Mouse (Mus musculus) liver, adult 2 months (tissue): ENCODE measurements around the gene Svop. TPM values are rescaled to one million over a fixed set of nuclear protein-coding genes. Genes with fewer than 3 reads are reported as not detected.

ENCODE experiments used
- DNase-seq: peaks from one replicate; pipeline ENCODE4 v3.0.0-alpha.2; 2011; ENCODE audit warnings: low read depth, low spot score; ENCODE audit errors: extremely low read depth
- H3K27ac ChIP-seq: fragments of 200-500 bp; replicated peaks from 2 replicates; pipeline ENCODE4 v1.5.1; 2012; ENCODE audit warnings: low read depth, mild to moderate bottlenecking, control low read depth, inconsistent platforms, low read length; ENCODE audit not compliant: insufficient read depth
- H3K27me3 ChIP-seq: fragments of 200-500 bp; 2 replicates; pipeline ENCODE4 v1.6.1; 2012; ENCODE audit warnings: mild to moderate bottlenecking, moderate library complexity, low read length, inconsistent platforms; ENCODE audit not compliant: control insufficient read depth, insufficient read depth
- H3K36me3 ChIP-seq: fragments of 200-500 bp; 2 replicates; pipeline ENCODE4 v1.6.1; 2012; ENCODE audit warnings: low read length, inconsistent platforms; ENCODE audit not compliant: control insufficient read depth, insufficient read depth
- H3K4me1 ChIP-seq: fragments of 200-500 bp; 2 replicates; pipeline ENCODE4 v1.6.1; 2011; ENCODE audit warnings: low read length; ENCODE audit not compliant: control insufficient read depth, insufficient read depth
- H3K4me3 ChIP-seq: fragments of 200-500 bp; 2 replicates; pipeline ENCODE4 v1.5.1; 2011; ENCODE audit warnings: low read depth, mild to moderate bottlenecking, control low read depth, low read length, moderate library complexity; ENCODE audit not compliant: insufficient read depth
- H3K79me2 ChIP-seq: fragments of 200-500 bp; 2 replicates; pipeline ENCODE4 v1.6.1; 2012; ENCODE audit warnings: inconsistent platforms, mild to moderate bottlenecking, low read length, moderate library complexity; ENCODE audit not compliant: control insufficient read depth, insufficient read depth
- H3K9ac ChIP-seq: fragments of 200-500 bp; 2 replicates; pipeline ENCODE4 v1.6.1; 2012; ENCODE audit warnings: low read depth, mild to moderate bottlenecking, control low read depth, inconsistent platforms, low read length
- CTCF ChIP-seq: fragments of 200-500 bp; IDR thresholded peaks from 2 replicates; pipeline ENCODE4 v1.5.1; 2011; ENCODE audit warnings: low read depth, low read length, control low read depth
- POLR2A ChIP-seq: fragments of 200-500 bp; IDR thresholded peaks from 2 replicates; pipeline ENCODE4 v1.6.1; 2011; ENCODE audit warnings: low read length, control low read depth; ENCODE audit not compliant: insufficient read depth; ENCODE audit errors: extremely low read depth
- WGBS: fragments of 180-500 bp; shearing (Covaris S2); methylation state at CpG from one replicate; pipeline ENCODE4 v1.1.7; 2018; 5-methylcytosine and 5-hydroxymethylcytosine counted together
- polyA plus RNA-seq: library from polyadenylated mRNA; depleted of rRNA; stranded (reverse); fragments of >200 nt; gene quantifications from 2 replicates; pipeline ENCODE4 v1.2.3, GENCODE M21; 2012; rRNA removed
- total RNA-seq: library from RNA; depleted of rRNA; stranded (reverse); fragments of >200 nt; gene quantifications from 2 replicates; pipeline ENCODE4 v1.2.3, GENCODE M21; 2014; rRNA removed

Svop gene
- total and polyA plus RNA-seq, 2 experiments = not detected

GRCm38 (mm10) chr5:113983541-113983940 is 107.8 kb downstream of the Svop start:
- Histone ChIP-seq H3K79me2 (peaks cover 20% of the 10 kb centered on the region; the same call in 1 of the 2 replicates), H3K27ac (no peak overlapping the region), H3K4me3 (no peak overlapping the region), H3K27me3 (no peaks in the 10 kb centered on the region), H3K36me3 (no peaks in the 10 kb centered on the region), H3K4me1 (peaks cover 19% of the 10 kb centered on the region), H3K9ac (no peak overlapping the region)
- DNase-seq = no peak
- TF ChIP-seq CTCF (no peak), POLR2A (no peak)
- WGBS = 68% methylated on average over 6 of the region's 6 CpGs

GRCm38 (mm10) chr5:113981843-113982242 is 109.5 kb downstream of the Svop start:
- peak; percentile 12 for DNase-seq
- WGBS = 77% methylated on average over 8 of the region's 8 CpGs
- H3K27me3 ChIP-seq = no peaks in the 10 kb centered on the region
- no peak overlapping the region for H3K27ac ChIP-seq
- no peak overlapping the region for H3K4me3 ChIP-seq
- H3K36me3 ChIP-seq = no peaks in the 10 kb centered on the region
- H3K9ac ChIP-seq = no peak overlapping the region
- H3K4me1 ChIP-seq = peaks cover 14% of the 10 kb centered on the region
- peaks cover 26% of the 10 kb centered on the region; the same call in 1 of the 2 replicates for H3K79me2 ChIP-seq
- TF ChIP-seq POLR2A = no peak
- no peak for TF ChIP-seq CTCF

DNA sequence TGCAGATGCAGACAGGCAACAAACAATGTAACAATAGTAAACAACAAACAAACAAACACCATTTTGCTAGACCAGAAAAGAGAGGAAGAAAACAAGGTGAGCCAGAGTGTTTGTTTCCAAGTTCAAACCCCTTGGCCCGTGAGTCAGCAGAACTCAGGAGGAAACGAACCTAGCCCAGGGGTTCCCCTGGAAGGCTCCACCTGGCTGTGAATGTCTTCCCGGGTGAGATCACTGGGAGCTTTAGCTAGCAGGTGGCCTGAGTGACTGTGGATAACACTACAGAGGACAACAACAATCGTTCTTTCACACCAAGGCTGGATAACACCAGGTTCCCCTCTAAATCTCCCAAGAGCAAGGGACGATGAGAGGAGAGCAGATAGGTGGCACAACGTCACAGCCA is 110.2 kb downstream of the Svop start:
- H3K27ac ChIP-seq = no peak overlapping the region
- H3K36me3 ChIP-seq = no peaks in the 10 kb centered on the region
- 85% methylated on average over 6 of the region's 6 CpGs for WGBS
- H3K9ac ChIP-seq = no peak overlapping the region
- no peaks in the 10 kb centered on the region for H3K27me3 ChIP-seq
- no peak for TF ChIP-seq CTCF
- no peak for TF ChIP-seq POLR2A
- peaks cover 14% of the 10 kb centered on the region for H3K4me1 ChIP-seq
- DNase-seq = no peak
- H3K79me2 ChIP-seq = peaks cover 26% of the 10 kb centered on the region; the same call in 1 of the 2 replicates
- no peak overlapping the region for H3K4me3 ChIP-seq

- no peak for TF ChIP-seq CTCF
- TF ChIP-seq POLR2A = no peak
- no peak overlapping the region for H3K9ac ChIP-seq
- no peak overlapping the region for H3K4me3 ChIP-seq
- WGBS = 77% methylated on average over 1 of the region's 1 CpGs
- peaks cover 11% of the 10 kb centered on the region for H3K4me1 ChIP-seq
- H3K79me2 ChIP-seq = peaks cover 26% of the 10 kb centered on the region; the same call in 1 of the 2 replicates
- H3K27me3 ChIP-seq = no peaks in the 10 kb centered on the region
- H3K36me3 ChIP-seq = no peaks in the 10 kb centered on the region
- no peak for DNase-seq
- H3K27ac ChIP-seq = no peak overlapping the region
These were observed 110.9 kb downstream of the Svop start for GRCm38 (mm10) chr5:113980511-113980910.

- H3K79me2 ChIP-seq = peaks cover 8% of the 10 kb centered on the region; the same call in 1 of the 2 replicates
- no peak overlapping the region for H3K27ac ChIP-seq
- H3K4me1 ChIP-seq = peaks cover 15% of the 10 kb centered on the region
- no peaks in the 10 kb centered on the region for H3K27me3 ChIP-seq
- no peak for DNase-seq
- no peaks in the 10 kb centered on the region for H3K36me3 ChIP-seq
- H3K4me3 ChIP-seq = no peak overlapping the region
- H3K9ac ChIP-seq = no peak overlapping the region
- no peak for TF ChIP-seq CTCF
- no peak for TF ChIP-seq POLR2A
- 91% methylated on average over 8 of the region's 8 CpGs for WGBS
These were observed 114.1 kb downstream of the Svop start for GRCm38 (mm10) chr5:113977309-113977708.

Other genes with a start within 250 kb of the Svop start
- 11.8 and 14.0 TPM in 2 replicates for gene Coro1c, start 182.8 kb downstream of the Svop start, total RNA-seq
- 12.0 and 13.6 TPM in 2 replicates for gene Coro1c, start 182.8 kb downstream of the Svop start, polyA plus RNA-seq
- gene Ssh1, start 97.7 kb downstream of the Svop start, total RNA-seq = 1.6 and 3.3 TPM in 2 replicates
- gene Ssh1, start 97.7 kb downstream of the Svop start, polyA plus RNA-seq = 5.0 and 5.5 TPM in 2 replicates
- not detected in 2 replicates for gene Dao, start 87.9 kb downstream of the Svop start, total RNA-seq
- not detected in 2 replicates for gene Dao, start 87.9 kb downstream of the Svop start, polyA plus RNA-seq
- gene Usp30, start 26.1 kb downstream of the Svop start, total RNA-seq = 6.6 and 9.2 TPM in 2 replicates
- 14.8 and 16.7 TPM in 2 replicates for gene Usp30, start 26.1 kb downstream of the Svop start, polyA plus RNA-seq
- gene Alkbh2, start 36.6 kb upstream of the Svop start, total RNA-seq = 3.1 and 5.1 TPM in 2 replicates
- gene Alkbh2, start 36.6 kb upstream of the Svop start, polyA plus RNA-seq = 7.0 and 10.1 TPM in 2 replicates
- gene Ung, start 38.8 kb upstream of the Svop start, total RNA-seq = 2.4 and 4.6 TPM in 2 replicates
- gene Ung, start 38.8 kb upstream of the Svop start, polyA plus RNA-seq = 5.0 and 5.3 TPM in 2 replicates
- 26.8 and 39.4 TPM in 2 replicates for gene Acacb, start 55.0 kb upstream of the Svop start, total RNA-seq
- 27.9 and 45.8 TPM in 2 replicates for gene Acacb, start 55.0 kb upstream of the Svop start, polyA plus RNA-seq
- not detected in 2 replicates for gene Foxn4, start 182.2 kb upstream of the Svop start, total RNA-seq
- not detected in 2 replicates for gene Foxn4, start 182.2 kb upstream of the Svop start, polyA plus RNA-seq
- 0.09 and 0.27 TPM in 2 replicates for gene Myo1h, start 197.6 kb upstream of the Svop start, total RNA-seq
- not detected in 2 replicates for gene Myo1h, start 197.6 kb upstream of the Svop start, polyA plus RNA-seq